Mouse (Mus musculus) monocyte, adult 2 months (primary cell): ENCODE measurements around the gene Tcf20.

ENCODE experiments used
- DNase-seq, 2 experiments: peaks; one replicate each; pipeline ENCODE4 v3.0.0; 2022; ENCODE audit warnings: low spot score in 2 of 2, low read depth in 1 of 2

Gene Tcf20

GRCm38 (mm10) chr15:82987732-82988112 is at the start of gene Tcf20:
Tcf20 (minus strand) TSS chr15:82987872.
- DNase-seq: peak; percentile 50 to 87

- no peak for DNase-seq
These were observed 49.3 kb upstream of the Tcf20 start for GRCm38 (mm10) chr15:83036900-83037519.

DNA sequence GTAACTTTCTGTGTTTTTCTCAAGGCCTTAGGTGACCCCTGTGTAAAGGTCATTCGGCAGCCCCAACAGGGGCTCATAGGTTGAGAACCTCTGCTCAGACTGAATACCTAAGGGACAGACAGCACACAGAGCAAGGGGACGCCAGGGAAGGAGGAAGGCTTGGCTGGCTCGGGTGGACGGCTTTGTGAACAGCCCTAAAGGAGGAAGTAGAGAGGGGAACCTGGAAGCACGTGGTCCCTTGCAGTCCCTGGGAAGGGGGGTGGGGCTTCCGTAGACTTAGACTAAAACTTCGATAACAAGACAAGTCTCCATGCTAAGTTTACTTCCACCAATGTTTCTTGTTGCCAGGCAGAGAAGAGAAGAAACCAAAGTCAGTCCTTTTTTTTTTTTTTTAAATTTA is 48.4 kb upstream of the Tcf20 start:
- peak; percentile 30 to 69 for DNase-seq

- DNase-seq: no peak
These were observed 46.8 kb upstream of the Tcf20 start for GRCm38 (mm10) chr15:83034275-83034977.

DNA sequence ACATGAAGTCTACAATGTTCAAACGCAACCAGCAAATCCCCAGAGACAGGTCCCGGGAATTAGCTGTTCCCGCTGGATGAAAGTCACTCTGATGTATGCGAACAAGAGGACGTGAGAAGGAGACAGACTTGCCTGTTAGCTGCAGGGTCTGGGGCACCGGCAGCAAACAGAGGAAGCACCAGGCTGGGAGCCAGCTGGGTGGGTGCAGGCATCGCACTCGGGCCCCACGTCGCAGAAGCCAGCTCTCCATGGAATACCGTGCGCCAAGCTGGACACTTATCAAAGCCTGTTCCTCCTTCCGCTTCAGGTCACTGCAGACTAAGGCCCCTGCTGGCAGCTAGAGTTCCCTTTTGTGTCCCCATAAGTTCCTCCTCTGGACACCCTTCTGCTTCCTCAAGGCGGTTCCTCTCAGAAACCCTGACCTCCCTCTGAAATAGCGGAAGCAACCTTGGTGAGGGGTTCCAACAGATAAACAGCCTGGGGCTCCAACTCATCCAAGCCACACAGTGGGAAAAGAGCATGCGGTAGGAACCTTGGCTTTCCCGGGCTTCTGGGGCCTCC is 45.4 kb upstream of the Tcf20 start, which contains the start of gene Nfam1:
Gene Nfam1, minus strand, starts transcription at position 326 of the 561 bp plus-strand sequence.
- DNase-seq: peak; percentile 79 to 80

- DNase-seq: no peak
These were observed 43.2 kb upstream of the Tcf20 start for GRCm38 (mm10) chr15:83030884-83031283.

- DNase-seq: no peak
These were observed 42.4 kb upstream of the Tcf20 start for GRCm38 (mm10) chr15:83029725-83030718.

DNA sequence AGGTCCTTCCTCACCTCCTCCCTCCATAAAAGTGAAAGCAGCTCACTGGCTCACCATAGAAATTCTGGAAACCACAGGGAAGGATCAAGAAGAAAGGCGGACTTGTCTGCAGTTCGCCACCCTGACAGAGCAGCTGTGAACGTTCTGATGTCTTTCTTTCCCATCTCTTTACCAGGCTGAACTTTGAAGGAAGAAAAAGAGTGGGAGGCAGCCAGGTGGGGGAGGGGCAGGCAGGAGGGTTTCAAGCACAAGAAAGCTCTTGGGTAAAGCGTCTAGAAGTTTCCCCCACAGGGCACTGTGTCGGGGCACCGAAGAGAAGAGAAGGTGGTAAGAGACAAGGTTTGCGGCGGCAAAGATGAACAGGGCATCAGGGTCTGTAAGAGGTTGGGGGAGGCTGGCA is 38.5 kb upstream of the Tcf20 start:
- DNase-seq: no peak

GRCm38 (mm10) chr15:83025041-83025760 is 37.5 kb upstream of the Tcf20 start:
- no peak for DNase-seq

GRCm38 (mm10) chr15:83022947-83023346 is 35.3 kb upstream of the Tcf20 start:
- DNase-seq: no peak

GRCm38 (mm10) chr15:83010990-83011664 is 23.5 kb upstream of the Tcf20 start:
- no peak for DNase-seq

DNA sequence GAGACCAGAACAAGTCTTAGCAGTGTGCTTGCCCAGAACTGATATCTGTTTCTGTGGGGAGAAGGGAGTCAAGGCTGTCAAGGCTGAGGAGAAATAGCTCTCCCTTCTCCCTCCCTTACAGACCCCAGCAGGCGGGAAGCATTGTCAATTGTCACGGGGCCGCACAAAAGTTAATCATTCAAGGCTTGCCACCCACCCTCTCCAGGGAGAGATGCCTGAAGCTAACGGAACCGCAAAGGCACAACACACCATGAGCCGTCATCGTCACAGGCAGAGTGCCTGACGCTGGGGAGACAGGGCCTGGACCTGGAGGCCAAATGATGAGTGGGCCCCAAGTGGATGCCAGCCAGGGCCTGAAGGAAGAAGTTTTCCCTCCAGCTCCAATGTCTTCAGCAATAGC is 22.8 kb upstream of the Tcf20 start:
- no peak for DNase-seq

DNA sequence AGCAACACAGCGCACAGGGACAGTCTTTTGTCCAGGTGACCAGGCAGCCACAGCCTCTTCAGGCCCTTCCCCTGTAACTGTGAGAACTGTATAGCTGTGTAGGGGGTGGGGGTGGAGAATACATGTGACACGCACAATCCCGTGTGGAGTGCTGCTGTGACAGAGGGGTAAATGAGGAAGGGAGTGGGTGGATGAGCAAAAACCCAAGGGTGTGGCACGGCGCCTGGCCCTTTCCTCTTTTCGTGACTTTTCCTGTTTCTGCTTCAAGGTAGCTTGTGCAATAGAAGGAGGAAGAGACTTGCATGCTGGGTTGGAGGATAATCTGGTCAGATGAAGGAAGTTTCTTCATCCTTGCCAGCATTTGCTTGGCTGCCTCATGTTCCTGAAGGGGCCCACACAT is 21.9 kb upstream of the Tcf20 start:
- peak; percentile 81 to 88 for DNase-seq

DNA sequence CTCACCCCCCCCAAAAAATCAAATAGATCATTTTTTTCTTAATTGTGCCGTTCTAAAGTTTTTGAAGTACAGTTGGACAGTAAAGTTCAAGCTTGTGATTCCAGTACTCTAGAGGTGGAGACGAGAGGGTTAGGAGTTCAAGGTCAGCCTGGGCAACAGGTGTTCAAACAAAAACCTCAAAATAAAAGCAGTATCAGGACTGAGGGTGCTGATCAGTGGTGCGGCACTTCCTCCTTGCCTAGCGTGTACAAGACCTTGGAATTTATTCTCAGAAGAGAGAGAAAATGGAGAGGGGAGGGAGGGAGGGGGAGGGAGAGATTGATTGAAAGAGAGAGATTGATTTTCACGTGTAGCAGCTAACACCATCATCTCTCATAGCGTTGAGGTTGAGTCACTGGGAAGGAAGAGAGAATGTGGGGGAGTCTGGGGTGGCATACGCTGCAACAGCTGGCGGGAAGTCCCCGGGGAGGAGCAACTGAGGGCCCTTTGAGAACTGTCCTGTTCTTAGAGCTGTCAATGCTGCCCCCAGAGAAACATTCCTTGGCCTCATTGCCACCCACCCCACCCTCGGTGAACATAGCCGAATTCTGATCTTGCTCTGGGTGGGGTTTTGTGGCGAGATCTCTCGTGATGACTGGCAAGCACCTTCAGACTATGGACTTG is 21.2 kb upstream of the Tcf20 start:
- DNase-seq: peak in 1 of 2 experiments; percentile 65

GRCm38 (mm10) chr15:83007346-83007920 is 19.8 kb upstream of the Tcf20 start:
- no peak for DNase-seq

GRCm38 (mm10) chr15:83002665-83003548 is 15.2 kb upstream of the Tcf20 start:
- DNase-seq: no peak

DNA sequence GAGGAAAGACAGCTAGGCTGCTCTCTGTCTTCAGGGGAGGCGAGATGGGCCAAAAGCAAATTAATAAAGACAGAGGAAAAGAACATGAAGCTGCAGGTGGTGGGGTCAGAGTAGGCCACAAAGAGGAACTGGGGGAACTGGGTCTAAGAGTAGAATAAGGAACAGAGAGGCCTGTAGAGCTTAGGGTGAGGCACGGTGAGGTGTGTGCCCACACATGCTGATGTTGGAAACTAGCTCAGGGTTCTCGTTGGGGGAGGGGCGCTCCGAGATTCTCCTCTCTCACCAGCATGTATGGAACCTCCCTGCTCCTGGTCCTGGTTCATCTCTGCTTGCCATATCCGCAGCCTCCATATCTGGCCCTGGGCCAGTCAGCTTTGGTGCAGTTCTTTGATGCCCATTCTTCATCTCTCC is 11.1 kb upstream of the Tcf20 start:
- DNase-seq: peak in 1 of 2 experiments; percentile 27

DNA sequence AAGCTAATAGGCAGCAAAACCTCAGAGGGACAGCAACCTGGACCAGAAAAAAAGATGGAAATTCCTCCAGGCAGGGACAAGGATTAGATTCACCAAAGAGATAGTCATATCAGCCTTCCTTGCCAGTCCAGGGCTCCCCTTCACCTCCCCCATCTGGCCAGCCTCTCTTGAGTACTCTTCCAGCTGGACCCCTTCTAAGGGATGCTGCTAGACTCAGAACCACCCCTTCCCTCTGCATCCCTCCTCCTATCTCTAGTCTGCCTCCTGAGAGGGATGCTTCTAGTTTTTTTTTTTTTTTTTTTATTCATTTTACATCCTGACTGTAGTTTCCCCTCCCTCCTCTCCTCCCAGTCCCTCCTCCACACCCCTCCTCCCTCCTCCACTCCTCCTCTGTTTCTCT is 8.8 kb upstream of the Tcf20 start:
- no peak for DNase-seq
